Mouse (Mus musculus) heart, adult 8-10 months (tissue): Measurements from ENCODE around the gene Vmn1r228. TPM values are rescaled to one million over a fixed set of nuclear protein-coding genes. Genes with fewer than 3 reads are reported as not detected.

Experiments used
- DNase-seq: peaks from one replicate; pipeline ENCODE4 v3.0.0; 2022; ENCODE audit warnings: low spot score
- total RNA-seq, 4 experiments: library from RNA; stranded (reverse); gene quantifications; 2 replicates each; pipeline ENCODE4 v1.2.4; 2022

Vmn1r228 gene
- total RNA-seq, result not detected

GRCm38 (mm10) chr17:20786057-20786456, at the start of gene Vmn1r228:
Gene Vmn1r228, minus strand, starts transcription at chr17:20786157.
- no peak for DNase-seq

- DNase-seq, result no peak
Measured at GRCm38 (mm10) chr17:20811255-20811654, 25.3 kb upstream of the Vmn1r228 start, which contains the start of gene Vmn1r229. Gene Vmn1r229, plus strand, starts transcription at chr17:20811555.

GRCm38 (mm10) chr17:20729543-20729942, 56.4 kb downstream of the Vmn1r228 start, which contains the start of gene Vmn1r227:
Gene Vmn1r227, plus strand, starts transcription at chr17:20729843.
- no peak for DNase-seq

Other genes starting within 250 kb of the Vmn1r228 start
- not detected for gene Vmn2r109, start 221.4 kb downstream of the Vmn1r228 start, total RNA-seq
- gene Vmn2r110, start 189.7 kb downstream of the Vmn1r228 start, total RNA-seq, result not detected
- gene Fpr-rs3, start 161.3 kb downstream of the Vmn1r228 start, total RNA-seq, result not detected
- gene Vmn1r226, start 103.3 kb downstream of the Vmn1r228 start, total RNA-seq, result not detected
- not detected for gene Vmn1r227, start 56.3 kb downstream of the Vmn1r228 start, total RNA-seq
- not detected for gene Vmn1r229, start 25.4 kb upstream of the Vmn1r228 start, total RNA-seq
- not detected for gene Vmn1r230, start 54.3 kb upstream of the Vmn1r228 start, total RNA-seq
- not detected for gene Vmn1r231, start 118.9 kb upstream of the Vmn1r228 start, total RNA-seq
- gene Vmn1r232, start 133.6 kb upstream of the Vmn1r228 start, total RNA-seq, result not detected
- gene Ppp2r1a, start 159.2 kb upstream of the Vmn1r228 start, total RNA-seq, result 100 to 1,000 TPM; 165 to 207 (median 192) TPM
- not detected for gene Vmn1r233, start 210.3 kb upstream of the Vmn1r228 start, total RNA-seq
- 10 to 100 TPM in 2 of 4 experiments, 1 to 10 TPM in 2; 6.8 to 10.6 (median 8.7) TPM for gene Zfp160, start 222.7 kb upstream of the Vmn1r228 start, total RNA-seq